Mouse (Mus musculus) hindbrain, embryonic 13.5 days (tissue): ENCODE results near the gene Lad1. TPM values are rescaled to one million over a fixed set of nuclear protein-coding genes. Genes with fewer than 3 reads are reported as not detected.

Source experiments
- ATAC-seq: fragments of 200-750 bp; cut with Nextera tagmentation; 2 replicates; pipeline ENCODE4 v1.8.0; 2017; ENCODE audit warnings: moderate TSS enrichment; ENCODE audit not compliant: low FRiP score
- H3K27ac ChIP-seq: fragments of 300-500 bp; sonication (generic); 2 replicates; pipeline ENCODE4 v1.5.1; 2015; ENCODE audit warnings: inconsistent platforms, mild to moderate bottlenecking, moderate library complexity
- H3K27me3 ChIP-seq: fragments of 300-500 bp; sonication (generic); 2 replicates; pipeline ENCODE4 v1.6.1; 2015; ENCODE audit warnings: mild to moderate bottlenecking, inconsistent platforms
- H3K36me3 ChIP-seq: fragments of 300-500 bp; sonication (generic); 2 replicates; pipeline ENCODE4 v1.6.1; 2015; ENCODE audit warnings: mild to moderate bottlenecking, inconsistent platforms
- H3K4me1 ChIP-seq: fragments of 300-500 bp; sonication (generic); replicated peaks from 2 replicates; pipeline ENCODE4 v1.6.1; 2015; ENCODE audit warnings: inconsistent platforms
- H3K4me2 ChIP-seq: fragments of 300-500 bp; sonication (generic); 2 replicates; pipeline ENCODE4 v1.6.1; 2015; ENCODE audit warnings: inconsistent platforms, mild to moderate bottlenecking, moderate library complexity
- H3K4me3 ChIP-seq: fragments of 300-500 bp; sonication (generic); 2 replicates; pipeline ENCODE4 v1.5.1; 2015; ENCODE audit warnings: mild to moderate bottlenecking, inconsistent platforms
- H3K9ac ChIP-seq: fragments of 300-500 bp; sonication (generic); 2 replicates; pipeline ENCODE4 v1.6.1; 2015; ENCODE audit warnings: mild to moderate bottlenecking, inconsistent platforms
- H3K9me3 ChIP-seq: fragments of 300-500 bp; sonication (generic); 2 replicates; pipeline ENCODE4 v1.6.1; 2016; ENCODE audit warnings: inconsistent platforms
- WGBS: fragments of 180-500 bp; shearing (Covaris S2); methylation state at CpG from one replicate; pipeline ENCODE4 v1.1.7; 2015; 5-methylcytosine and 5-hydroxymethylcytosine counted together
- polyA plus RNA-seq: library from polyadenylated mRNA; unstranded; fragments of >200 nt; fragmentation: Nextera tagmentation; extraction: Ambion mirVana; gene quantifications from 2 replicates; pipeline ENCODE4 v1.2.1, GENCODE M21; 2015

The Lad1 gene
- polyA plus RNA-seq, 1 experiment from 2014 or later: 0.65 TPM

GRCm38 (mm10) chr1:135852044-135852756 lies 33.8 kb downstream of the Lad1 start:
- Histone ChIP-seq H3K4me2 (no peak overlapping the region), H3K9me3 (no peaks in the 10 kb centered on the region), H3K9ac (no peak overlapping the region), H3K36me3 (no peaks in the 10 kb centered on the region), H3K4me1 (peaks cover 20% of the 10 kb centered on the region), H3K27me3 (0 out of 2 replicates have a peak, but pooled peaks cover 4% of the 10 kb centered on the region), H3K4me3 (no peak overlapping the region), H3K27ac (0 out of 2 replicates have a peak overlapping the region, but pooled peaks have one; percentile 4)
- 0 out of 2 replicates have a peak, but pooled peaks have one; percentile 44 for ATAC-seq
- 35% methylated on average over 13 of the region's 13 CpGs for WGBS

- no peak overlapping the region for H3K9ac ChIP-seq
- no peak for ATAC-seq
- H3K4me3 ChIP-seq: no peak overlapping the region
- no peak overlapping the region for H3K27ac ChIP-seq
- H3K4me1 ChIP-seq: peaks cover 20% of the 10 kb centered on the region
- H3K9me3 ChIP-seq: no peaks in the 10 kb centered on the region
- H3K36me3 ChIP-seq: no peaks in the 10 kb centered on the region
- WGBS: 90% methylated on average over 4 of the region's 4 CpGs
- no peak overlapping the region for H3K4me2 ChIP-seq
- 0 out of 2 replicates have a peak, but pooled peaks cover 4% of the 10 kb centered on the region for H3K27me3 ChIP-seq
These were observed 34.8 kb downstream of the Lad1 start for GRCm38 (mm10) chr1:135853200-135853599.

- no peak overlapping the region for H3K9ac ChIP-seq
- 87% methylated on average over 6 of the region's 6 CpGs for WGBS
- no peak overlapping the region for H3K4me3 ChIP-seq
- H3K9me3 ChIP-seq: no peaks in the 10 kb centered on the region
- no peaks in the 10 kb centered on the region for H3K27me3 ChIP-seq
- peaks cover 20% of the 10 kb centered on the region for H3K4me1 ChIP-seq
- no peak for ATAC-seq
- no peak overlapping the region for H3K27ac ChIP-seq
- H3K36me3 ChIP-seq: no peaks in the 10 kb centered on the region
- no peak overlapping the region for H3K4me2 ChIP-seq
These were observed 36.4 kb downstream of the Lad1 start for GRCm38 (mm10) chr1:135854591-135855343.

GRCm38 (mm10) chr1:135855344-135855687 lies 36.9 kb downstream of the Lad1 start:
- Histone ChIP-seq H3K27ac (no peak overlapping the region), H3K27me3 (no peaks in the 10 kb centered on the region), H3K36me3 (no peaks in the 10 kb centered on the region), H3K4me2 (no peak overlapping the region), H3K9ac (no peak overlapping the region), H3K4me1 (peaks cover 20% of the 10 kb centered on the region), H3K9me3 (no peaks in the 10 kb centered on the region), H3K4me3 (no peak overlapping the region)
- no peak for ATAC-seq
- 100% methylated on average over 1 of the region's 1 CpGs for WGBS

GRCm38 (mm10) chr1:135856070-135856469 lies 37.7 kb downstream of the Lad1 start:
- no peak overlapping the region for H3K9ac ChIP-seq
- H3K4me1 ChIP-seq: peaks cover 20% of the 10 kb centered on the region
- no peak overlapping the region for H3K4me3 ChIP-seq
- ATAC-seq: no peak
- H3K4me2 ChIP-seq: no peak overlapping the region
- no peaks in the 10 kb centered on the region for H3K27me3 ChIP-seq
- H3K36me3 ChIP-seq: no peaks in the 10 kb centered on the region
- H3K27ac ChIP-seq: no peak overlapping the region
- 74% methylated on average over 4 of the region's 4 CpGs for WGBS
- H3K9me3 ChIP-seq: no peaks in the 10 kb centered on the region

- H3K4me3 ChIP-seq: no peak overlapping the region
- WGBS: 74% methylated on average over 11 of the region's 11 CpGs
These were observed 38.9 kb downstream of the Lad1 start for GRCm38 (mm10) chr1:135857137-135857775.

GRCm38 (mm10) chr1:135858533-135858932 lies 40.1 kb downstream of the Lad1 start:
- Histone ChIP-seq H3K9me3 (no peaks in the 10 kb centered on the region), H3K9ac (no peak overlapping the region), H3K27ac (no peak overlapping the region), H3K4me1 (no peaks in the 10 kb centered on the region), H3K4me3 (no peak overlapping the region), H3K4me2 (no peak overlapping the region), H3K27me3 (no peaks in the 10 kb centered on the region), H3K36me3 (no peaks in the 10 kb centered on the region)
- no peak for ATAC-seq
- WGBS: 90% methylated on average over 7 of the region's 7 CpGs

More at GRCm38 (mm10) chr1:135857137-135857775, 38.9 kb downstream of the Lad1 start:
- no peaks in the 10 kb centered on the region for H3K9me3 ChIP-seq
- H3K9ac ChIP-seq: no peak overlapping the region
- no peak overlapping the region for H3K27ac ChIP-seq
- H3K27me3 ChIP-seq: no peaks in the 10 kb centered on the region
- H3K4me2 ChIP-seq: no peak overlapping the region
- H3K4me1 ChIP-seq: peaks cover 10% of the 10 kb centered on the region
- ATAC-seq: no peak
- no peaks in the 10 kb centered on the region for H3K36me3 ChIP-seq

- no peak overlapping the region for H3K4me3 ChIP-seq
- no peak overlapping the region for H3K9ac ChIP-seq
- H3K36me3 ChIP-seq: no peaks in the 10 kb centered on the region
- no peak for ATAC-seq
- 80% methylated on average over 5 of the region's 5 CpGs for WGBS
- no peak overlapping the region for H3K4me2 ChIP-seq
- no peaks in the 10 kb centered on the region for H3K9me3 ChIP-seq
- H3K4me1 ChIP-seq: no peaks in the 10 kb centered on the region
- no peak overlapping the region for H3K27ac ChIP-seq
- H3K27me3 ChIP-seq: 0 out of 2 replicates have a peak, but pooled peaks cover 4% of the 10 kb centered on the region
These were observed 42.7 kb downstream of the Lad1 start for GRCm38 (mm10) chr1:135861091-135861490.

GRCm38 (mm10) chr1:135861980-135862552 lies 43.7 kb downstream of the Lad1 start:
- Histone ChIP-seq H3K4me1 (no peaks in the 10 kb centered on the region), H3K4me2 (no peak overlapping the region), H3K9ac (no peak overlapping the region), H3K36me3 (no peaks in the 10 kb centered on the region), H3K4me3 (no peak overlapping the region), H3K27ac (no peak overlapping the region), H3K9me3 (no peaks in the 10 kb centered on the region), H3K27me3 (0 out of 2 replicates have a peak, but pooled peaks cover 6% of the 10 kb centered on the region)
- ATAC-seq: no peak
- WGBS: 80% methylated on average over 9 of the region's 9 CpGs

GRCm38 (mm10) chr1:135862561-135862960 lies 44.2 kb downstream of the Lad1 start:
- Histone ChIP-seq H3K4me3 (no peak overlapping the region), H3K4me1 (no peaks in the 10 kb centered on the region), H3K9ac (no peak overlapping the region), H3K27me3 (0 out of 2 replicates have a peak, but pooled peaks cover 6% of the 10 kb centered on the region), H3K27ac (no peak overlapping the region), H3K4me2 (no peak overlapping the region), H3K9me3 (no peaks in the 10 kb centered on the region), H3K36me3 (no peaks in the 10 kb centered on the region)
- no peak for ATAC-seq
- WGBS: 85% methylated on average over 5 of the region's 5 CpGs

- 88% methylated on average over 9 of the region's 9 CpGs for WGBS
- Histone ChIP-seq H3K4me1 (no peaks in the 10 kb centered on the region), H3K36me3 (no peaks in the 10 kb centered on the region), H3K9me3 (no peaks in the 10 kb centered on the region), H3K27me3 (0 out of 2 replicates have a peak, but pooled peaks cover 6% of the 10 kb centered on the region), H3K9ac (no peak overlapping the region), H3K4me2 (no peak overlapping the region), H3K4me3 (no peak overlapping the region), H3K27ac (no peak overlapping the region)
- no peak for ATAC-seq
These were observed 45.5 kb downstream of the Lad1 start for GRCm38 (mm10) chr1:135863786-135864335.

GRCm38 (mm10) chr1:135864830-135865229 lies 46.4 kb downstream of the Lad1 start:
- Histone ChIP-seq H3K9ac (no peak overlapping the region), H3K4me2 (no peak overlapping the region), H3K36me3 (no peaks in the 10 kb centered on the region), H3K27ac (no peak overlapping the region), H3K9me3 (no peaks in the 10 kb centered on the region), H3K4me1 (no peaks in the 10 kb centered on the region), H3K4me3 (no peak overlapping the region), H3K27me3 (0 out of 2 replicates have a peak, but pooled peaks cover 6% of the 10 kb centered on the region)
- no peak for ATAC-seq
- WGBS: 87% methylated on average over 6 of the region's 6 CpGs
